ENCODE assay signal across 8 mouse cellular contexts in the genomic region with DNA sequence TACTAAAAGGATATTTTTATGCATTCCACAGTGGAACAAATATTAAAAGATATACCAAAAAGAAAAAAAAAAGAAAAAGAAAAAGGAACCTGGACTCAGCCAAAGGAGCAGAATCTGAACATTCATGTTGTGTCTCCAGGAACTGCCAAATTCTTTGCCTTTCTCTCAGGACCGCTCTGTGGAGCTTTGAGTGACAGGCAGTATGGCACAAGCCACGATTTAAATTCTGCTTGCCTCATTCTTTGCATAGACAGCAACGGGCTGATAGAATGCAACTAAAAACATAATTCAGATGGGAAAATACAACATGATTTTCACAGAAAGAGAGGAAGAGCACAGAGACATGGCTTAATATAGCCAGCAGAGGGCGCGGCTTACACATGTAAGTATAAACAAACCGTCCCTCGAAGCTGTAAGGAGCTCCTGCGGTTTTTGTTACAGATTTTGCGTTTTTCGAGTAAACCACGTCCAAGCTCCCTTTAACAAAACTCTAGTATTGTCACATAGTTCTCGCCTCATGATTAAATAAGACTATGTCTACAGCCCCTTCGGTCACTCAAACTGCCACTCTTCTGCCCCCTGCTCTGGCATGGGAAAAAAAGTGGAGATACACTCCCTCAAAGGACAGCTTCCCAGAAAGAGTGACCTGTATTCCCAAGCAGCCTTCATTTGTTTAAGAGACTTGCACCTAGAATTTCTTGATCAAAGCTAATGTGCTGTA.
DNase-seq lines count a peak whose midpoint lies in the region; ATAC-seq lines count a peak whose summit lies in the region.

No protein-coding gene starts in this region.

- H3K4me3 ChIP-seq in limb, embryonic 10.5 days = 0 out of 2 replicates have a peak overlapping the region, but pooled peaks have one; percentile 10
- peak overlapping the region; percentile 20 for H3K4me3 ChIP-seq in midbrain, embryonic 15.5 days

- H3K9me3 ChIP-seq in limb, embryonic 10.5 days (replicated peaks) = no peaks in the 10 kb centered on the region
- H3K9me3 ChIP-seq in midbrain, embryonic 15.5 days = no peaks in the 10 kb centered on the region

- peak overlapping the region; percentile 45 for H3K4me2 ChIP-seq in midbrain, embryonic 15.5 days

- DNase-seq in urinary bladder, postnatal 25 days (ENCODE audit: low spot score) = peak; percentile 13
- no peak for DNase-seq in urinary bladder, postnatal 10 days (ENCODE audit: low spot score)
- peak; percentile 84 for DNase-seq in embryo, embryonic 10.5 days (ENCODE audit: low spot score)
- DNase-seq in heart, adult 9 months (ENCODE audit: low spot score in 2 of 2) = peak; percentile 5 to 27
- peak; percentile 25 to 47 for DNase-seq in kidney, adult 8-10 months
- peak; percentile 48 for DNase-seq in limb, embryonic 10.5 days (ENCODE audit: low spot score)
- peak; percentile 58 for DNase-seq in telencephalon, adult 2 months (ENCODE audit: low read depth, low spot score)

- no peaks in the 10 kb centered on the region for H3K4me1 ChIP-seq in limb, embryonic 10.5 days
- H3K4me1 ChIP-seq in midbrain, embryonic 15.5 days = no peaks in the 10 kb centered on the region

- H3K36me3 ChIP-seq in limb, embryonic 10.5 days = no peaks in the 10 kb centered on the region
- no peaks in the 10 kb centered on the region for H3K36me3 ChIP-seq in midbrain, embryonic 15.5 days (replicated peaks)

- H3K27ac ChIP-seq in limb, embryonic 10.5 days = no peak overlapping the region
- H3K27ac ChIP-seq in midbrain, embryonic 15.5 days = no peak overlapping the region

- ATAC-seq in midbrain, embryonic 15.5 days (replicated peaks) = peak; percentile 88

- 13% methylated on average over 13 of the region's 13 CpGs for WGBS in limb, embryonic 10.5 days
- 21% methylated on average over 13 of the region's 13 CpGs for WGBS in midbrain, embryonic 15.5 days

- no peak overlapping the region for H3K9ac ChIP-seq in midbrain, embryonic 15.5 days

- H3K27me3 ChIP-seq in limb, embryonic 10.5 days (ENCODE audit: low read depth, poor library complexity, severe bottlenecking) = peaks cover 22% of the 10 kb centered on the region; the same call in 1 of the 2 replicates
- no peaks in the 10 kb centered on the region for H3K27me3 ChIP-seq in midbrain, embryonic 15.5 days (replicated peaks)
